Mouse (Mus musculus) fibroblast of lung, adult 2 months (primary cell): ENCODE measurements at regions not wholly inside any gene's neighbourhood (a gene's known extent, or its start where the extent isn't known, plus 50 kb on each side); places are given as distances from the start of the nearest gene placed in this dataset.

Source experiments
- DNase-seq: peaks from one replicate; pipeline ENCODE4 v3.0.0-alpha.2; 2011; ENCODE audit warnings: low read depth

DNA sequence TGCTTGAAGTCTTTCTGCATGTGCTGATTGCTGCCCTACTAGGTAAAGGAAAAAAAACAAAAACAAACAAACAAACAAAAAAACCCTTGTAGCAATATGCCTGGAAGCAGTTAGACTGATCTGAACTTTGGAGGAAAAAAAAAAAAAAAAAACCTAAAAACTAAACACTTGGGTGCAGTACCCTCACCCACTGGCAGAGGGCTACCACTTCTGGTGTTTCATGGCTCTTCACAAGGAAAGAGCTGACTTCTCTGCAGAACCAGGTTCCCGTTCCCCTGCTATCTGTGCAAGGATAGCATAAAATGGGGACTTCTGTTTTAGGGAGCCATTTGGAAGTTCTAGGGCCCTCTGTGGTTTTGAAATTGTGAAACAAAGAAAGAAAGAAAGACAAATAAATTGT is 52.2 kb upstream of the Otud4 start:
- DNase-seq, result no peak

DNA sequence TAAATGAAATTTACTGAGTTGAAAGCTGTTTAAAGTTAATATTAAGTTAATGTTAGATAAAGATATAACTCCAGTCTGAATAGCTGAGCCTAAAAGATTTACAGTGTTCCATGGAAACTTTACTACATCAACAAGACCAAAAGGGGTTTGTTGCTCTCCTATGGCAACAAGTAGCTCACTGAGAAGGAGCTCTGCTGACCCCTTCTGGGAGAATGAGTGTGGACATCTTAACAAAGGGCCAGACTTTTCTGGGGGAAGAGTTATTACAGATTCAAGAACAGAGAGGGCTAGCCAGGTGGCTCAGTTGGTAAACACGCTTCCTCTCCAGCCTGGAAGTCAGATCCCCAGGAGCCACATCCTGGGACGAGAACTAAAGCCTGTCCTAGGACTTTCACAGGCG is 54.5 kb upstream of the Otud4 start:
- DNase-seq, result no peak

DNA sequence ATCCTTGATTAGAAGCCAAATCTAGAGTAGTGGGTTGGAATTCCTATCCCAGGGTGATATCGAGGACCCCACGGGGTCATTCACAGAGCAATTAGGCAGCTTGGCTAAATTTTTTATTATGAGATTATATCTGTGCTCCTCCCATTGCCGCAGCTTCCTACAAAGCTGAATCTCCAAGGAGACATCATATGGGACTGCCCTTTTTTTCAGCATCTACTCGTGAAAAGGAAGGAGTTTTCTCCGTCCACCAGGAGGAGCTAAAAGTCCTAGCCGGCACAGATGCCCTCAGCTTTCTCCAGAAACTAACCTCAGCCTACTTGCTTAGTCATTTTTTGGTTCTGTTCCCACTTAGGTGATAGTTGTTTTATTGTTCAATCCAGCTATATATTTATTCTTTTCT is 56.1 kb upstream of the Otud4 start:
- no peak for DNase-seq

DNA sequence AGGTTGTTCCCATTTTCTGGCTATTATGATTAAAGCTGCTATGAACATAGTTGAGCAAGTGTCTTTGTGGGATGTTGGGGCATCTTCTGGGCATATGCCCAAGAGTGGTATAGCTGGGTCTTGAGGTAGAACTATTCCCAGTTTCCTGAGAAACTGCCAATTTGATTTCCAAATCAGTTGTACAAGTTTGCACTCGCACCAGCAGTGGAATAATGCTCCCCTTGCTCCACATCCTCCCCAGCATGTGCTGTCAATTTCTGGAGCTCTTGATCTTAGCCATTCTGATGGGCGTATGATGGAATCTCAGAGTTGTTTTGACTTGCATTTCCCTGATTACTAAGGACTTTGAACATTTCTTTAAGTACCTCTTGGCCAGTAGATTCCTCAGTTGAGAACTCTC is 57.2 kb upstream of the Otud4 start:
- no peak for DNase-seq

DNA sequence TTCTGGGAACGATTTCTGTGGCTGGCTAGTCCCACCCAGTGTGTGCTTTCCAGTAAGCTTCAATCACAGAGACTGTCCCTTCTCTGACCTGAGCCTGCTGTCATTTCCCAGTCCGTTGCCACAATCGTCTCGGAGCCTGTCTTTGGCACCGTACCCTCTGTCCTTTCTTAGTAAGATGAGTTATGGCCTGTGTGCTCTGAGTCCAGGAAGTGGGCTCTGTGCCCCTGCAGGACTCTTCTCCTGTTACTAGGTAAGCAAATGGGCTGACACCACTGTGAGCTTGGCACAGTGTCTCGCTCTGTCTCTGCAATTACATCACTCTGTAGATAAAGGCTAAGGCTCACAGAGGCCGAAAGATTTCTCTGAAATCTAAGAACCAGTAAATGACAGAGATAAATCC is 63.3 kb upstream of the Otud4 start:
- no peak for DNase-seq

DNA sequence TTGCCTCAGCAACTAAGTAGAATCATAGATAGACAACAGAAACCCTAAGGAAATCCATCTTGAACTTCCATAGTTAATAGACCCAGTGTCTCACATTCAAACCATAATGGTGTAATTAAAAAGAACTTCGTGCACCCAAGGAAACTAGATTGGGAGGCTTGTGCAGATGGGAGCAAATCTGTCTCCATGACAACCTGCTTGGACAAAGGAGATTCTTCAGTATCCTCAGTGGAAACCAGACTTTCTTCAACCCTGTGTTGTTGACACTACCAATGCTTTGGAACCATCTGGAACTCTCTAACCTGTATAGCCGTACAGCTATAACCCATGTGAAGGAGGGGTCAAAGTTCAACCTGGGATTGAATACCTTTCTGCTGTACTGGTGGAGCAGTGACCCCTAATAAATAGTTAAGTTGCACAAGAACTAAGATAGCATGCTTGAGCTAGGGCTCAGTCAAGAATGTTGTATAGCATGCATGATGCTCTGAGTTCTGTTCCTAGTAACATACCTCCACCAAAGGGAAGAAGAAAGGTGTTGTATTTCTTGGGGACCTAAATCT is 64.2 kb upstream of the Otud4 start:
- DNase-seq, result no peak

DNA sequence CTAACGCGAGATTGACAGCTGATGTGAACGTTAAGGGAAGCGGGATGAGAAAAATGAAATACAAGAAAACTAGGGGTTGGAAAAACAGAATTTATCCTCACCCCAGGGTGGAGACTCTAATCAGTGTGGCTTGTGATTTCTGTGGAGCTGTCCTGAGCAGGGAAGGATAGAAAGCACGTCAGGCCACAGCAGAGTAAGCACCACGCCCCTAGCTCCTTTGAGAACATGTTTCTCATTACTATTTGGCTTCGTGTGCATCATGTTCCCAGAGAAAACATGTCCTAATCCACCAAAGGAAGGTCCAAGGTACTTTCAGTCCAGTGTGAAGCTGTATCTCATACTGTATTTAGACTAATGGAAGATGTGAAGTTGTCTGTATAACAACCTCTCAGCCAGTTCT is 65.9 kb upstream of the Otud4 start:
- no peak for DNase-seq

DNA sequence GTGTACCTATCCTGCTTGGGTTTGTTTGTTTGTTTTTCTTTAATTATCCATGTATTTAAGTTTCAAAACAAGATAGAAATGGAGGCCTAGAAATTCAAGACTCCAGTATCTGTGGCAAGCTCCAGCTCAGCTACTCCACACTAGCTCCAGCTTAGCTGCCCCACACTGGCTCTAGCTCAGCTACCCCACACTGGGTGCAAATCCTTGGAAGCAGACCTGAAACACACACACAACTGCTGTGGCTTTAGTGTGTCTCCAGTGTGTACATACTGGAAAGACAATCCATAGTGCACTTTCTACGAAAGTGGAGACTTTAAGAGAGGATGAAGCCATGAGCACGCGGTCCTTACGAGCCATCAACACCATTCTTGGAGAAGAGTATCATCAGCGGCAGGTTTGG is 66.9 kb upstream of the Otud4 start:
- DNase-seq, result no peak

DNA sequence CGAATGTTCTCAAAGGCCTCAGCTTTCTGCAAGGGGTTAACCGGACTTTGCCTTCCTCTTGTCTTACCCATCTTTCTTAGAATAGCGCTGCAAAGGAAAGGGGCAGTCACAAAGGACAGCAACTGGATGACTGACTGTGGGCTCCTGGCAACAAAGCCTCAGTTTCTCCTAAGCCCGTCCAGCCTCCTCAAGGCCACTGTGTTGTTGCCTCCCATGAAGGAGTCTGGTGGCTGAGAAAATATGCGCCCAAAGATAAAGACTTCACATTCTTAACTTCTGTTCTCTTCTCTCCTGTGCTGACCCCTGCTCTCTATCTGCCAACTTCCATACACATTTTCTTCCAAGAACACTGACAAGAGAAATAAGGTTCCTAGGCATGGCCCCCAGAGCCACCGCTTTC is 76.3 kb upstream of the Otud4 start:
- DNase-seq, result no peak

DNA sequence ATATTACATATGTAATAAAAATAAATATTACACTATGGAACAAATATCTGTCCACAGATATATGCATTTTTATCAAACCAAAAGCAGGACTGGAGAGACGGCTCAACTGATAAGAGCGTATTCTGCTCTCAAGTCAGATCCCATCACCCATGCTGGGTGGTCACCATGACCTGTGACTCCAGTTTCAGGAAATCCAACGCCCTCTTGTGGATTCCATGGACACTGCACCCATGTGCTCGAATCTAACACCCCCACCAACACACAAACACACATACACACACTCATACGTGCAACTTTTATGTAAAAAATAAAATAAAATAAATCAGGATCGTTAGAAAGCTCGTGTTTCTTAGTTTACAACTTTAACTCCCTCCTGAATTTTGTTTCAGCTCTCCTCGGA is 76.7 kb upstream of the Otud4 start:
- no peak for DNase-seq

DNA sequence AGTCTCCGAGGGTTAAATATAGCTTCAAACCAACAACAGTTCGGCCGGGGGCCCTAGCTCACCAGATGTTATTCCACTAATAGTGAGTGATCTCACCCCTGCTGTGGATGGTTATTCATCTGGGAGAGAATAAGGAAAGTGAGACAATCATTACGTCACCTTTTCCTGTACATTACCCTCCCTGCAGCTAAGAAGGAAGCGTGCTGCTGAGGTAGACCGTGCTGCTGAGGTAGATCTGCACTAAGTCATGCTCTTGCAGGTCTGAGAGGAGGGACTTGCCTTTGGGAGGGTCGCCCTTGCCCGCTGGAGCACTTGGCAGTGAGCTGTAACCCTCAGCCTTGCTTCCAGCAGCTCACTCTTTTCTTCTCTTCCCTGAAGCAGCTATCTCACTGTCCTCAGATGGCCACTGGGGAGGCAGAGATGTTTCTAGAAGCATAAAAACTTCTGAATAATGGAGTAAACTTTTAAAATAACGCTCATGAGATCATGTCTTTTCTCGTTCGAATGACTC is 77.3 kb upstream of the Otud4 start:
- no peak for DNase-seq

DNA sequence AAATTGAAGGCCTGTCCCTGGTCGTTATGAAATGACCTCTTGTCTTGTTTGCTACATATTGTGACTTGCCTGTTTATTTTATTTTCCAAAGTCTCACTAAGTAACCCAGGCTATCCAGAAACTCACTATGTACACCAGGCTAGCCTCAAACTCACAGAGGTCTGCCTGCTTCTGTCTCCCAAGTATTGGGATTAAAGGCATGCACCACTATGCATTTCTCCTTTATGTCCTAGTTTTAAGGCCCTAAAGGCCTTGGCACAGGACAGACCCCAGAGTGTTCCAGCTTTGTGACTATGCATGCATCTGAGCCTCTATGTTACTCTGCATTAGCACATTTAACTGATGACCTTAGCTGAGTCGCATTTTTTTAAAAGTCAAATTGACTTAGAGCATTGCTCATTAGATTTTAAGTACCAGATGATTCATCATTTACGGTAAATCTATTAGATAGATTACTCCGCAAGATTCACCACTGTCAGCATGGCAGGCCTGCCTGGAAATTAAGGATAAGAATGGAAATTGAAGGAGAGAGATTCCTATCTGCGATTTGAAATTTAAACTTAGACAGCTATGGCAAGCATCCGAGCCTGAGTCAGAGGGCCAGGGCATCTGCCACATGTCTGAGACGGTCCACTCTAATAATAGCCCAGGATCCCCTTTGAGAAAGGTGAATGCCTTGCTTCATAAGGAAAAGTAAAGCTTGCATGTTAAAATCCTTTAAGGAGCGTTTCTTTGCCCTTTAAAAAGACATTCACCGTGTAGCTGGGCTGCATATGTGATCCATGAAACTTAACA is 78.0 kb upstream of the Otud4 start:
- DNase-seq, result no peak

DNA sequence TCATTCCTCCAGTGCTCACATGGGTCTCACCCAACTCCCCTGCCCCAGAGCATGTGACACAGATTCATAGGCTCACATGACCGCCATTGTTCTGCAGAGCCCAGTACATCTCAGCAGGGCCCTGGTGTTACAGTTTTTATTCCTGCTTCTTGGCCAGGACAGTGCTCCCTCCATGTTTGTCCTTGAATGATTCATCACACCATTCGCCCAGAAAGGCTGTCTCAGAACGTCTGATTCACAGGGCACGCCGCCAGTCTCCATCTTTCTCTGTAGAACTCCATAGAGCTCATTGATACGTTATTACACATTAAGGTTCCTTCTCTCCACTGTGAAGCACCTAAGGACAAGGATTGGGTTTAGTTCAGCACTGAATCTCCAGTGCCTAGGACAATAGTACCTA is 79.9 kb upstream of the Otud4 start:
- peak; percentile 81 for DNase-seq

DNA sequence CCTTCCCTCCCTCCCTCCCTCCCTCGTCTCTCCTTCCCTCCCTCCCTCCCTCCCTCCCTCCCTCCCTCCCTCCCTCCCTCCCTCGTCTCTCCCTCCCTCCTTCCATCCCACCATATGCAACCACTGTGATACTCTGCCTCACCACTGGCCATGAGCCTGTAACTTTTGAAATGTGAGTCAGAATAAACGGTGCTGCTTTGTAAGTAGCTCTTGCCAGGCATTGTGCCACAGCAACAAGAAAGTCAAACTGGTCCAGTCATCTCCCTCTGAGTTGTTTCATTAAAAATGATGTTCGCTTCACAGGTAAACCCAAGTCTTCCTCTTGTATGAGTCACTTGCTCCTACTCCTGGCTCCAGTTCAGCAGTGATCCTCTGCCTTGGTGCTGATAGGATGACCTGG is 85.1 kb upstream of the Otud4 start:
- DNase-seq, result no peak

DNA sequence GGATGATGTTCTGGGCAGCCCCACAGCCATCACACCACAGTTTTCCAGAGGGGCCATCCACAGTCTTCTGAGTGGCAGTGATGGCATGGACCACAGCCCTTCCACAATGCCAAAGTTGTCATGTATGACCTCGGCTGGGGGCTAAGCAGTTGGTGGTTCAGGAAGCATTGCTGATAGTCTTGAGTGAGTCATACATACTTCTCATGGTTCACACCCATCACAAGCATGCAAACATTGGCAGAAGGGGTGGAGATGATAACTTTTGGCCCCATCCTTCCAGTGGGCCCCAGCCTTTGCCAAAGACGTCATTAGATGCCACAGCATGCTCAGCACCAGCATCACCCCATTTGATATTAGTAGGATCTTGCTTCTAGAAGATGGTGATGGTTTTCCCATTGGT is 89.3 kb upstream of the Otud4 start:
- no peak for DNase-seq

DNA sequence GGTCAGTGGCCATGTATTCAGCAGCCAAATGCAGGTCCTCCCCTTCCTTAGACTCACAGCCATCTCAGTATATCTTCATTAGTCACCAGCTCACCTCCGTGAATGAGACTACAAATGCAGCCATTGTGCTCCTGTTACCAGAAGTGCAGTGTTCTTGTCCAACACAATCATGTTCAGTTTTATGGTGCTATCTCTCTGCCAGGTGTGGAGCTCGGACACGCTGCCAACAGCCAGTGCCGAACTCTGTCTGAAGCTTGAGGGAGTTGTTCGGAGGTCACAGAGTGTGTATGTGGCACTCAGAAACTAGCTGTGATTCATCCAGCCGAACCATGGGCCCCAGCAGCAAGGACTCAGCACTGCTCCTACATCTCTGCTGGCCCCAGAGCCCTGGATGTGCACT is 91.3 kb upstream of the Otud4 start:
- no peak for DNase-seq

DNA sequence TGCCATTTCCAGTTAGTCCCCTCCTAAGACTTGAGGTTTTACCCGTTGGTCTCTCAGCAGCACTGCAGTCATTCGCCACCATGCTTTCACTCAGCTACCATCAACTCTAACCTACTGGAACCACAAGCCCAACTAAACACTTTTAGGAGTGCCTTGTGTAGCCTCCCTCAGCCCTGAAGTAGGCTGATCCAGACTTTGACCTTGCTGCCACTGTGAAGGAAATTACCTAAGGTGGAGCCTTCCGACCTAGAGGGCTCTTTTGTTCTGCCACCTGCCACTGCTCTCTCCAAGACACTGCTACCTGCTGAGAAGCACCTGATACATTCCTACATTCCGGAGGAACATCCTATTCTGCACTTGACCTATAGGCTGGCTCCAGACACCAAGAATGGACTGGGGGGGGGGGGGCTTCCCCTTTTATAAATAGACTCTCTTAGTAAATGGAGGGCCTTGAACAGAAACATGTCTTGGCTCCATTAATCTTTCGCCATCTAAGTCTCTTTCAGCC is 93.5 kb upstream of the Otud4 start:
- no peak for DNase-seq

DNA sequence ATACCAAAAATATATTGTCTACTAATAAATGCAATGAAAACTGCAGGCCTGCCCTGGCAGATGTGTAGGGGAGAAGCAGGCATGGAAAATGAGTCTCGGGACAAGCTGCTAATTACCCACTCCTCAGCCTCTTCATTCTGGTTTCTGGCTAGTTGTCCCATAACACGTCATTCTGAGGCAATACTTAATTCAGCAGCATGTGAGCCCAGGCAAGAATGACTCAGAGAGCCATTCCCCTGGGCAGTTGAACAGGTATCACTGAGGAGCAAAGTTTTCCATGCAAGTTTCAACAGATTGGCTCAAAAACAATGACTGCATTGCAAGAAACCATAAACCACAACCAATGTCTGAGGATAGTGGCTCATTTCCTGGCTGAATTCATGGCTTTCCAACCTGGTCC is 97.0 kb upstream of the Otud4 start:
- DNase-seq, result no peak

DNA sequence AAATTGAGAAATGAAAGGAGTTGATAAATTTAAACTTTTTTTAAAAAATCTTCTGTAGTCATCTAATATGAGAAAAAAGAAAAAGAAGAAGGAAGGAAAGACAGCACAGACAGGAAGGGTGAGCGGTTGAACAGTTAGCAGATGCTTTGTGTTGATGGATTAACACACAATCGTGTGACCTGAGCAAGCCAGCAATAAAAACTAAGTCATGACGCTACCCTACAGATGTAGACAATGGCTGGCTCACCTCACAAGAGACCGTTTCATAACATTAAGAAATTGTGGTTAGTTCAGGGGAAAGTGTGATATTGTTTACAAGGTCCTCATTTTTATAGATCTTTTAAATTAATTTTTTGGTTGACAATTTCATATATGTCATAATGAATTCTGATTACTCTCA is 99.4 kb upstream of the Otud4 start:
- no peak for DNase-seq

DNA sequence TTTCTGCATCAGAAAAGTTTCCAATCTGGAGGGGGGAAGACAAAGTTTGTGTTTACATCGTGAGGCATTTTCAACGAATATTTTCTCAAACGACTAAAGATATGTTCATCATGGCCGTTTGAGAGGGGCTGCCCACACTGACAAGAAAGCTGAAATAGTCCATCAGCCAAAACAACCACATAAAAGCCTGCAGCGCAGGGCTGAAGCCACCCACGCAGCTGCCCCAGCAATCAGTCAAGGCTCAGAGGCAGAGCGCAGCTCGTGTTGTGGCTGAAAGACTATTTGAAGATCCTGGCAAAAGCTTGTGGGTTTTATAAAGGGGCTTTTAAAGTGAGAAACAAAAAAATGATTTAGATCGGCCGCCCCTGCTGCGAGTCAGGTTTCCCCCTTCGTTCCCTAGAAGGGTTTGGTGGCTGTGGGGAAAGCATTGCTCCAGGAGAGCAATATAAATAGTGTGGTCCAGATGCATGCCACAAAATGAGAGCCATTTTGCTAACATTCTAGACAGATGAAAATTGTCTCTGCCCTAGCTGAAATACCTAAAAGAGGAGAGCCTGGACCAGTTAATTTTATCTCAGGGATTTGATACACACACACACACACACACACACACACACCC is 105.0 kb upstream of the Otud4 start:
- DNase-seq, result peak; percentile 31

DNA sequence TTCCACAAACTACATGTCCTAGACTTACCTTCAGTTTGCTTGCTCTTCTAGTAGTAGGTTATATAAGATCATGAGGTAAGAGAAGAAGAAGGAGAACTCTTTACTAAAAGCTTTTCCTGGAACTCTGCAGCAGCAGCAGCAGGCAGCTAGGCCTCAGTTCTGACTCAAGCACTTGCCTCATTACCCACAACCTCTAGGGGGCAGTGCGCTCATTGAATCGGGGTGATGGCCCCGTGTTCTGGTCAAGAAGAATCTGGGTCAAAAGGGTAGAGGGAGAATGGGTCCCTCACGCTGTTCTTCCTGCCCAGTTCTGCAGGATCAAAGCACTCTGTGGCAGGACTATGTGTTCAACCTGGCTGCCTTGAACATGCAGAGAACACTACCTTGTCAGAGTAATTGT is 109.9 kb upstream of the Otud4 start:
- no peak for DNase-seq

DNA sequence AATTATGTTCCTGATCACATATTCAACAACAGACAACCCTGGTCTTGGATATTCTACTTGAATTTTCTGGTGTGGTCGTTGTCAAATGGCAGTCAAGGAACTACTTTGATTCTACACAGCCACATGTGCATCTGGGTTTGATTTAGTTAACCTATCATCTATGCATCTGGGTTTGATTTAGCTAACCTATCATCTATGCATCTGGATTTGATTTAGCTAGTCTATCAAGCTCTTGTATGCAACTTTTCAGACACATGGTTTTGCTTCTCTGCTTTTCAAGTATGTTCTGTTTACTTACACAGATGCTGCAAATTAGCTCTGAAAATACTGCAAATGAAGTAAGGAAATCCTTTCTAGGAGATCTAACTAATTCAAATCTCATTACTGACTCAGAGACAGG is 117.4 kb upstream of the Otud4 start:
- DNase-seq, result peak; percentile 40

DNA sequence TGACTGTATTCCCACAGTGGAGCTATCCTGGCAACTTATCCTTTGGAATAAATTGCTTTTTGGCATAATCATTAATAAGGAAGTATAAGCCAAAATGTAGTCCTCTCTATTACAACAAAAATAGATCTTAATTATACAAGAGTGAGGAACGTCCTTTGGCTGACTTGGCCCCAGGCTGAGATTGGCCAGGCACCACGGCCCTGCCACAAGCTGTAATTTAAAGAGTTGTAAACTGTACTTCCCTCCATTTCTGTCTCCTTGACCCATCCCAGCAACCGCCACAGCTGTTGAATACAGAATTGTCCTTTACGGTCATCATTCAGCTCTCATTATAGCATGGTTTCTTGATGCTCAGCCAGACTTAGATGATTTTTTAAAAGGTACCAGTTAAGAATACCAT is 119.6 kb upstream of the Smad1 start:
- DNase-seq, result no peak
